Mouse (Mus musculus): ENCODE results near the gene Vwc2l. TPM values are rescaled to one million over a fixed set of nuclear protein-coding genes. Genes with fewer than 3 reads are reported as not detected.

Gene Vwc2l
- polyA plus RNA-seq (2014; fragmentation: Illumina TruSeq; extraction: RNeasy Lipid Tissue Mini Kit (QIAGEN cat#74804); ENCODE audit: low read depth, low replicate concordance): 0.06 TPM

DNA sequence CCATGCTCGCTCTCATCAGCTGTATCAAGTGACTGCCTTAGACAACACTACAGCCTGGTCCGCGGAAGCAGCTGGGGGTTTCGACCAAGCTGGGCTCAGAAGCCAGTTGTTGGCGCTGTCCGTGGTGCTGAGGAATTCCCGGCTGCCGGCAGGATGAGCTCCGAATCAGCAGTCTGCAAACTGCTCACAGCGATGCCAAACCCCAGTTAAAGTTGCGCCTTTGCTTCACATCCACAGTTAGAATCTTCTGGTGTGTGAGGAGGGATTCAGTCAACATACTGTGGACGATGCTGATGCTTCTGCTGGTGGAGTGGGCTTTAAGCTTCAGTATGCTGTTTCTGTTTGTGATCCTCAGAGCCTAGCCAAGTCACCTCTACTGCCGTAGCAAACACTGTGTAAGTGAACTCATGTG is at the start of gene Vwc2l:
TSS of gene Vwc2l (plus strand) at position 61 of the 412 bp plus-strand sequence.

